ENCODE assay signal across 8 mouse cellular contexts in genomic region chr6:92534226-92535031, GRCm38 (mm10).
DNase-seq lines count a peak whose midpoint lies in the region; TF ChIP-seq lines count a peak whose summit lies in the region.

No protein-coding gene starts in this region.

- H3K36me3 ChIP-seq in hindbrain, embryonic 10.5 days: no peaks in the 10 kb centered on the region

- no peaks in the 10 kb centered on the region for H3K27me3 ChIP-seq in hindbrain, embryonic 10.5 days (ENCODE audit: insufficient read depth, poor library complexity, severe bottlenecking)

- H3K4me3 ChIP-seq in hindbrain, embryonic 10.5 days: peak overlapping the region; percentile 52
- H3K4me3 ChIP-seq in lung, adult 2 months (replicated peaks; ENCODE audit: extremely low read depth, low read depth, low read length): peak overlapping the region; percentile 50

- no peak for TF ChIP-seq POLR2A in lung, adult 2 months (IDR thresholded peaks at IDR 0.05; ENCODE audit: borderline replicate concordance, extremely low read depth, low read depth, low read length)

- 13% methylated on average over 11 of the region's 11 CpGs for WGBS in hindbrain, embryonic 10.5 days
- 18% methylated on average over 11 of the region's 11 CpGs for WGBS in lung, adult 2 months

- H3K4me1 ChIP-seq in hindbrain, embryonic 10.5 days (replicated peaks): peaks cover 12% of the 10 kb centered on the region
- H3K4me1 ChIP-seq in lung, adult 2 months (ENCODE audit: control insufficient read depth, insufficient read depth, low read length): peaks cover 6% of the 10 kb centered on the region

- H3K27ac ChIP-seq in hindbrain, embryonic 10.5 days: peak overlapping the region; percentile 75

- H3K9me3 ChIP-seq in hindbrain, embryonic 10.5 days: no peaks in the 10 kb centered on the region

- peak; percentile 38 for DNase-seq in urinary bladder, postnatal 14 days (ENCODE audit: low spot score)
- DNase-seq in urinary bladder, adult 18-20 months (ENCODE audit: low spot score in 2 of 2): no peak
- peak; percentile 27 to 54 for DNase-seq in frontal cortex, postnatal 10 days (ENCODE audit: low spot score in 2 of 2)
- peak; percentile 48 for DNase-seq in hindbrain, embryonic 10.5 days (ENCODE audit: low spot score)
- peak; percentile 75 for DNase-seq in layer of hippocampus, adult 9-11 months
- DNase-seq in lung, adult 2 months: peak; percentile 30
- DNase-seq in ovary, postnatal 36 days (ENCODE audit: low spot score): peak; percentile 44
- DNase-seq in c-Kit-positive CD71-positive TER-119-positive erythroid progenitor cells, embryonic 14.5 days (ENCODE audit: low spot score): no peak

- 0 out of 2 replicates have a peak, but pooled peaks have one; percentile 1 for TF ChIP-seq CTCF in lung, adult 2 months (IDR thresholded peaks at IDR 0.05; ENCODE audit: insufficient read depth, low read length)

Comparison
In these comparisons a context has a peak if more than half of its experiments do, and no peak if none do; other contexts are left out.
1. DNase-seq: peak in urinary bladder, postnatal 14 days (single experiment), frontal cortex, postnatal 10 days (2 of 2), hindbrain, embryonic 10.5 days (single experiment), layer of hippocampus, adult 9-11 months (single experiment), lung, adult 2 months (single experiment) and ovary, postnatal 36 days (single experiment); none in urinary bladder, adult 18-20 months (0 of 2) and c-Kit-positive CD71-positive TER-119-positive erythroid progenitor cells, embryonic 14.5 days (single experiment).